Mouse (Mus musculus) frontal cortex, postnatal 10 days (tissue): ENCODE data around the gene Gm43518.

Source experiments
- DNase-seq, 2 experiments: peaks; one replicate each; pipeline ENCODE4 v3.0.0; 2022; ENCODE audit warnings: low spot score in 2 of 2, mixed read lengths in 1 of 2

The Gm43518 gene

GRCm38 (mm10) chr5:123927118-123927517 lies at the start of gene Gm43518:
Gene Gm43518 (plus strand): TSS chr5:123927418.
- no peak for DNase-seq

- DNase-seq, result no peak
These were observed 49.2 kb upstream of the Gm43518 start for GRCm38 (mm10) chr5:123878056-123878455.

- DNase-seq, result no peak
These were observed 47.3 kb upstream of the Gm43518 start, which contains the start of gene Hcar1 for GRCm38 (mm10) chr5:123879928-123880327. Gene Hcar1 (minus strand): TSS chr5:123880020.

- no peak for DNase-seq
These were observed 46.4 kb upstream of the Gm43518 start for GRCm38 (mm10) chr5:123880778-123881177.

GRCm38 (mm10) chr5:123883891-123884290 lies 43.3 kb upstream of the Gm43518 start:
- DNase-seq, result no peak

- DNase-seq, result no peak
These were observed 42.9 kb upstream of the Gm43518 start for GRCm38 (mm10) chr5:123884332-123884731.

GRCm38 (mm10) chr5:123886365-123886764 lies 40.9 kb upstream of the Gm43518 start:
- no peak for DNase-seq

GRCm38 (mm10) chr5:123890312-123890711 lies 36.9 kb upstream of the Gm43518 start:
- no peak for DNase-seq

GRCm38 (mm10) chr5:123890987-123891386 lies 36.2 kb upstream of the Gm43518 start:
- no peak for DNase-seq

- DNase-seq, result peak in 1 of 2 experiments; percentile 28
These were observed 35.5 kb upstream of the Gm43518 start for GRCm38 (mm10) chr5:123891669-123892068.

- DNase-seq, result no peak
These were observed 33.7 kb upstream of the Gm43518 start for GRCm38 (mm10) chr5:123893520-123893919.

GRCm38 (mm10) chr5:123896395-123896794 lies 30.8 kb upstream of the Gm43518 start:
- DNase-seq, result no peak

GRCm38 (mm10) chr5:123897352-123897751 lies 29.9 kb upstream of the Gm43518 start:
- no peak for DNase-seq

- no peak for DNase-seq
These were observed 23.1 kb upstream of the Gm43518 start for GRCm38 (mm10) chr5:123904059-123904672.

GRCm38 (mm10) chr5:123906146-123906975 lies 20.9 kb upstream of the Gm43518 start:
- no peak for DNase-seq

GRCm38 (mm10) chr5:123906976-123907630 lies 20.1 kb upstream of the Gm43518 start, which contains the start of gene Denr:
Gene Denr (plus strand): TSS chr5:123907175.
- peak; percentile 94 to 99 for DNase-seq

GRCm38 (mm10) chr5:123907631-123907977 lies 19.6 kb upstream of the Gm43518 start:
- DNase-seq, result no peak

GRCm38 (mm10) chr5:123914852-123915251 lies 12.4 kb upstream of the Gm43518 start:
- no peak for DNase-seq

GRCm38 (mm10) chr5:123922112-123922511 lies 5.1 kb upstream of the Gm43518 start:
- DNase-seq, result no peak

GRCm38 (mm10) chr5:123930508-123930989 lies 3.3 kb downstream of the Gm43518 start, which contains the start of gene Ccdc62:
Gene Ccdc62 (plus strand): TSS chr5:123930679.
- DNase-seq, result peak; percentile 81 to 90

GRCm38 (mm10) chr5:123931131-123931530 lies 3.9 kb downstream of the Gm43518 start:
- no peak for DNase-seq

GRCm38 (mm10) chr5:123932927-123933326 lies 5.7 kb downstream of the Gm43518 start:
- DNase-seq, result no peak
